Mouse (Mus musculus): ENCODE data around the gene Dlx1. TPM values are rescaled to one million over a fixed set of nuclear protein-coding genes. Genes with fewer than 3 reads are reported as not detected.
A peak's percentile ranks its signal among the peaks of the same experiment; 100 is the strongest.

Gene Dlx1
- polyA plus RNA-seq, 1 experiment = 93.3 TPM

GRCm38 (mm10) chr2:71542227-71542815, 14.4 kb downstream of the Dlx1 start:
- no peak for TF ChIP-seq POLR2A (IDR thresholded peaks at IDR 0.05; ENCODE audit: borderline replicate concordance, extremely low read depth, insufficient read depth, insufficient read length, poor library complexity, severe bottlenecking)
- no peak for TF ChIP-seq CTCF (IDR thresholded peaks at IDR 0.05; ENCODE audit: borderline replicate concordance, extremely low read depth, insufficient read depth, insufficient read length)
- DNase-seq (ENCODE audit: low read depth) = peak; percentile 60

GRCm38 (mm10) chr2:71542816-71543301, 14.9 kb downstream of the Dlx1 start:
- TF ChIP-seq POLR2A (IDR thresholded peaks at IDR 0.05; ENCODE audit: borderline replicate concordance, extremely low read depth, insufficient read depth, insufficient read length, poor library complexity, severe bottlenecking) (no peak), CTCF (IDR thresholded peaks at IDR 0.05; ENCODE audit: borderline replicate concordance, extremely low read depth, insufficient read depth, insufficient read length) (no peak)
- DNase-seq (ENCODE audit: low read depth) = no peak

GRCm38 (mm10) chr2:71543531-71543930, 15.6 kb downstream of the Dlx1 start:
- DNase-seq (ENCODE audit: low read depth) = peak; percentile 22
- no peak for TF ChIP-seq POLR2A (IDR thresholded peaks at IDR 0.05; ENCODE audit: borderline replicate concordance, extremely low read depth, insufficient read depth, insufficient read length, poor library complexity, severe bottlenecking)
- TF ChIP-seq CTCF (IDR thresholded peaks at IDR 0.05; ENCODE audit: borderline replicate concordance, extremely low read depth, insufficient read depth, insufficient read length) = no peak

- TF ChIP-seq POLR2A (IDR thresholded peaks at IDR 0.05; ENCODE audit: borderline replicate concordance, extremely low read depth, insufficient read depth, insufficient read length, poor library complexity, severe bottlenecking) = no peak
- no peak for TF ChIP-seq CTCF (IDR thresholded peaks at IDR 0.05; ENCODE audit: borderline replicate concordance, extremely low read depth, insufficient read depth, insufficient read length)
- peak; percentile 23 for DNase-seq (ENCODE audit: low read depth)
These were observed 16.0 kb downstream of the Dlx1 start for GRCm38 (mm10) chr2:71543948-71544347.

DNA sequence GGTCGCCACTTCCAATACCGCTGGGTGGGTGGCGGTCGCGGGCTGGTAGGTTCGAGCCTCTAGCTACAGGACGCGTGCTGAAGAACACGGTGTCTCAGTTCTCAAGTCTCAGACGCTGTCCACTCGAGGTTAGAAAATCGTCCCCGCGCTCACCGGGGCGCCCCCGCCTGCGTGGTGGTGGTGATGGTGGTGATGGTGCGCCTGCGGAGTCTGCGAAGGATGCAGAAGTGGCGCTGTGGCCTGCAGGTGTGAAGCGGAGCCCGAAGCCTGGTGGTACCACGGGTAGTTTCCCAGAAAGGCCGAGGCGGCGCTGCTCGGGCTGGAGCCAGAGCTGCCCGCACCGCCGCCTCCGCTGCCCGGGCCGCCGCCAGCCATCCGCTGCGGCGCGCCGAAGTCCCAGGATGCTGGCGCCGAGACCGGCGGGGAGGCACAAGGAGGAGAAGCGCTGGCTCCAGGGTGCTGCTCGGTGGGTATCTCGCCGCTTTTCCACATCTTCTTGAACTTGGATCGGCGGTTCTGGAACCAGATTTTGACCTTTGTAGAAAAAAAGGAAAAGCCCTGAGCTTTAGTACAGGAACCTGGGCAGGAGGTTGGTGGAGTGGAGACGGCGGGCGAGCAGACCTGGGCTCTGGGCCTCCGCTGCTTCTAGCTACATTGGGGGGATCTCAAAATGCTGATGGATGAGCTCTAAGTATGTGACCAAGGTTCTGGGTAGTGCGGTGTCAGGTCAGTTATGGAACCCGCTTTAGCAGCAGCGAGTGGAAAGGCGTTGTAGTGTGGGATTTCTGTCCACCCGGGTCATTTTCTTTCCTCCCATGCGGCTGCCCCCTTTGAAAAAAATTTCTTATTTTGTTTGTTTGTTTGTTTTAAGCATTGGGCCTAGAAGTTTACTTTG, 16.7 kb downstream of the Dlx1 start:
- peak; percentile 52 for DNase-seq (ENCODE audit: low read depth)
- TF ChIP-seq CTCF (IDR thresholded peaks at IDR 0.05; ENCODE audit: borderline replicate concordance, extremely low read depth, insufficient read depth, insufficient read length) (no peak), POLR2A (IDR thresholded peaks at IDR 0.05; ENCODE audit: borderline replicate concordance, extremely low read depth, insufficient read depth, insufficient read length, poor library complexity, severe bottlenecking) (no peak)

- TF ChIP-seq POLR2A (IDR thresholded peaks at IDR 0.05; ENCODE audit: borderline replicate concordance, extremely low read depth, insufficient read depth, insufficient read length, poor library complexity, severe bottlenecking) (no peak), CTCF (IDR thresholded peaks at IDR 0.05; ENCODE audit: borderline replicate concordance, extremely low read depth, insufficient read depth, insufficient read length) (no peak)
- peak; percentile 49 for DNase-seq (ENCODE audit: low read depth)
These were observed 17.5 kb downstream of the Dlx1 start for GRCm38 (mm10) chr2:71545401-71545881.

DNA sequence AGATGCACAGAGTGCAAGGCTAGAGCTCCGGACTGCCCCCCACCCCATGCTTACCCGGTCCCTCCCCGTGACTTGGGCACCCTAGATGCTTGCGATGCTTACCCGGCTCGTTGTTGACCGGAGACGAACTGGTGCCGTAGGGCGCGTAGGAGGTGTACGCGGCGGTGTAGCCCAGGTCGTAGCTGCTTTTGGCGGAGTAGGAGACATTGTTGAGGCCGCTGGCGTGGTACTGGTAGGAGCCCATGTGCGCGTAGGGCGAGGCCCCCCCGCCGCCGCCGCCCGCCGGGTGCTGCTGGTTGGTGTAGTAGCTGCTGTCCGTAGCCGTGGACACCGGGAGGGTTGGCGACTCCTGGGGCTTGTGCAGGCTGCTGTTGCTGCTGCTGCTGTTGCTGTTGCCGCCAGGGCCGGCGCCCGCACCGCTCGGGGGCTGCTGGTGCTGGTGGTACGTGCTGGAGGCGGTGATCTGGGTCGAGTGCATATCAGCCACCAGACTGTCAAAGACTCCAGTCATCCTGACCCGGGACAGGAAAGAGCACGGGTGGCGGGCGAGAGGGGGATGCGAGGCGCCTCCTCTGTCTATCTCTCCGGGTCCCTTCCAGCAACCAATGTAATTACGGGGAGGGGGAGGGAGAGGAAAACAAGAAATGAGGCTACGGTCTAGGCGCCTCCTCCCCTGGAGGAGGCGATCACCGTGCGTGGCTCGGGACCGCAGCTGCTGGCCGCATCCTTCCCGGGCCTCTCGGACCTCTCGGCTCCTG, 18.1 kb downstream of the Dlx1 start:
- DNase-seq (ENCODE audit: low read depth) = no peak
- TF ChIP-seq POLR2A (IDR thresholded peaks at IDR 0.05; ENCODE audit: borderline replicate concordance, extremely low read depth, insufficient read depth, insufficient read length, poor library complexity, severe bottlenecking) = no peak
- 0 out of 2 replicates have a peak, but pooled peaks have one; percentile 5 for TF ChIP-seq CTCF (IDR thresholded peaks at IDR 0.05; ENCODE audit: borderline replicate concordance, extremely low read depth, insufficient read depth, insufficient read length)

- TF ChIP-seq POLR2A (IDR thresholded peaks at IDR 0.05; ENCODE audit: borderline replicate concordance, extremely low read depth, insufficient read depth, insufficient read length, poor library complexity, severe bottlenecking) = peak; percentile 19; the same call in 1 of the 2 replicates
- TF ChIP-seq CTCF (IDR thresholded peaks at IDR 0.05; ENCODE audit: borderline replicate concordance, extremely low read depth, insufficient read depth, insufficient read length) = no peak
- peak; percentile 94 for DNase-seq (ENCODE audit: low read depth)
These were observed 18.7 kb downstream of the Dlx1 start, which contains the start of gene Dlx2 for GRCm38 (mm10) chr2:71546640-71547071. TSS of gene Dlx2 (minus strand) at chr2:71546754.

DNA sequence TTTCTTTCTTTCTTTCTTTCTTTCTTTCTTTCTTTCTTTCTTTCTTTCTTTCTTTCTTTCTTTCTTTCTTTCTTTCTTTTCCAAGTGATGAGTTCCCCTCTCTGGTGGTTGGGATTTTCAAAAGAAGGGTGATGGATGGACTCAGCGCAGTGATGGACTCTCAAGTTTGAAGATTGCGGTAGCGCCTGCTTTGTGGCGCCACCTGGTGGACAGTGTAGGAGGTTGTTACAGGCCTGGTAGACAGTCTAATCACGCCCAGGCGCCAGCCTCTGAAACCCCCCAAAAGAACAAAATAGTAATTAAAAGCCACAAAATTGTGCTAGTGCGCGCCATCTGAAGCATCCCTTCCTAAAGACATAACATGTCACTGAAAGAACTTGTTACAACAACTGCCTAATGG, 19.9 kb downstream of the Dlx1 start:
- TF ChIP-seq POLR2A (IDR thresholded peaks at IDR 0.05; ENCODE audit: borderline replicate concordance, extremely low read depth, insufficient read depth, insufficient read length, poor library complexity, severe bottlenecking) = no peak
- TF ChIP-seq CTCF (IDR thresholded peaks at IDR 0.05; ENCODE audit: borderline replicate concordance, extremely low read depth, insufficient read depth, insufficient read length) = peak; percentile 89
- DNase-seq (ENCODE audit: low read depth) = peak; percentile 90

DNA sequence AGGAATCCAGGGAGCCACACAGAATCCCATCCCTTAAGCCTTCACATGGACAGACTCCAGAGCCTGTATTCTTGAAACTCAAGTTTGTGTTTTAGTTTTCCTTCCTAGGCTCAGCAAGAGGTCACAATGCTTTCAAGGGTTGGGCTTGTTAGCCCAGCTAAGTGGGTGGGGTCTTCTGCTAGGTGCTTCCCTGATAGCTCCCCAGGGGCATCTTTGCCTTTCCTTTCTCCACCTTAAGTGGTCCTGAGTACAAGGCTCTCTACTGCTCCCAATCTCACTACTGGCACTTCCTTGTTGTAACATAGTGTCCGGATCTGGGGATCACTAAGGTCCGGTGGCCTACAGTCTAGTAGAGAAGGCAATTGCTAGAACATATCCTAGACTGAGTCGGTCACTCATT, 22.4 kb downstream of the Dlx1 start:
- DNase-seq (ENCODE audit: low read depth) = no peak
- TF ChIP-seq POLR2A (IDR thresholded peaks at IDR 0.05; ENCODE audit: borderline replicate concordance, extremely low read depth, insufficient read depth, insufficient read length, poor library complexity, severe bottlenecking) (no peak), CTCF (IDR thresholded peaks at IDR 0.05; ENCODE audit: borderline replicate concordance, extremely low read depth, insufficient read depth, insufficient read length) (no peak)

Data from brain, embryonic 14.5 days (tissue).